Mouse (Mus musculus): ENCODE results near the gene Krtap8-1. TPM values are rescaled to one million over a fixed set of nuclear protein-coding genes. Genes with fewer than 3 reads are reported as not detected.

Gene Krtap8-1
- not detected in 2 replicates for polyA plus RNA-seq (2015; fragmentation: Nextera tagmentation; extraction: Ambion mirVana)

GRCm38 (mm10) chr16:89487852-89488251 is at the start of gene Krtap8-1:
Gene Krtap8-1, minus strand, starts transcription at chr16:89487952.
- Histone ChIP-seq H3K9me3 (replicated peaks; ENCODE audit: control insufficient read depth, low read length) (no peaks in the 10 kb centered on the region), H3K9ac (ENCODE audit: low read length) (no peak within 1 kb of the TSS), H3K27me3 (ENCODE audit: control insufficient read depth, insufficient read depth, low read length) (no peaks in the 10 kb centered on the region), H3K27ac (ENCODE audit: low read length) (no peak within 1 kb of the TSS), H3K4me1 (ENCODE audit: control insufficient read depth, insufficient read depth, low read length) (no peaks in the 10 kb centered on the region), H3K4me3 (ENCODE audit: low read length) (no peak within 1 kb of the TSS), H3K4me2 (ENCODE audit: low read depth, low read length) (no peak within 1 kb of the TSS), H3K36me3 (ENCODE audit: control insufficient read depth, insufficient read depth) (no peaks in the 10 kb centered on the region)
- no peak for ATAC-seq (replicated peaks; ENCODE audit: extremely low read depth, insufficient read depth, low FRiP score)
- 80% methylated on average over 7 of the region's 7 CpGs for WGBS

GRCm38 (mm10) chr16:89537349-89537748 is 49.6 kb upstream of the Krtap8-1 start:
- H3K36me3 ChIP-seq (ENCODE audit: control insufficient read depth, insufficient read depth): no peaks in the 10 kb centered on the region
- no peaks in the 10 kb centered on the region for H3K9me3 ChIP-seq (replicated peaks; ENCODE audit: control insufficient read depth, low read length)
- H3K4me3 ChIP-seq (ENCODE audit: low read length): no peak overlapping the region
- no peak overlapping the region for H3K4me2 ChIP-seq (ENCODE audit: low read depth, low read length)
- 93% methylated on average over 6 of the region's 6 CpGs for WGBS
- H3K4me1 ChIP-seq (ENCODE audit: control insufficient read depth, insufficient read depth, low read length): no peaks in the 10 kb centered on the region
- H3K9ac ChIP-seq (ENCODE audit: low read length): no peak overlapping the region
- no peaks in the 10 kb centered on the region for H3K27me3 ChIP-seq (ENCODE audit: control insufficient read depth, insufficient read depth, low read length)
- H3K27ac ChIP-seq (ENCODE audit: low read length): no peak overlapping the region
- no peak for ATAC-seq (replicated peaks; ENCODE audit: extremely low read depth, insufficient read depth, low FRiP score)

- no peak for ATAC-seq (replicated peaks; ENCODE audit: extremely low read depth, insufficient read depth, low FRiP score)
- Histone ChIP-seq H3K27me3 (ENCODE audit: control insufficient read depth, insufficient read depth, low read length) (no peaks in the 10 kb centered on the region), H3K9me3 (replicated peaks; ENCODE audit: control insufficient read depth, low read length) (no peaks in the 10 kb centered on the region), H3K27ac (ENCODE audit: low read length) (no peak overlapping the region), H3K9ac (ENCODE audit: low read length) (no peak overlapping the region), H3K4me3 (ENCODE audit: low read length) (no peak overlapping the region), H3K36me3 (ENCODE audit: control insufficient read depth, insufficient read depth) (no peaks in the 10 kb centered on the region), H3K4me2 (ENCODE audit: low read depth, low read length) (no peak overlapping the region), H3K4me1 (ENCODE audit: control insufficient read depth, insufficient read depth, low read length) (no peaks in the 10 kb centered on the region)
- 53% methylated on average over 7 of the region's 7 CpGs for WGBS
Measured at GRCm38 (mm10) chr16:89530547-89530946, 42.8 kb upstream of the Krtap8-1 start.

- Histone ChIP-seq H3K9ac (ENCODE audit: low read length) (no peak overlapping the region), H3K27ac (ENCODE audit: low read length) (no peak overlapping the region), H3K4me2 (ENCODE audit: low read depth, low read length) (no peak overlapping the region), H3K27me3 (ENCODE audit: control insufficient read depth, insufficient read depth, low read length) (no peaks in the 10 kb centered on the region), H3K4me1 (ENCODE audit: control insufficient read depth, insufficient read depth, low read length) (no peaks in the 10 kb centered on the region), H3K4me3 (ENCODE audit: low read length) (no peak overlapping the region), H3K9me3 (replicated peaks; ENCODE audit: control insufficient read depth, low read length) (no peaks in the 10 kb centered on the region), H3K36me3 (ENCODE audit: control insufficient read depth, insufficient read depth) (no peaks in the 10 kb centered on the region)
- WGBS: 71% methylated on average over 7 of the region's 7 CpGs
- no peak for ATAC-seq (replicated peaks; ENCODE audit: extremely low read depth, insufficient read depth, low FRiP score)
Measured at GRCm38 (mm10) chr16:89529846-89530245, 42.1 kb upstream of the Krtap8-1 start.

DNA sequence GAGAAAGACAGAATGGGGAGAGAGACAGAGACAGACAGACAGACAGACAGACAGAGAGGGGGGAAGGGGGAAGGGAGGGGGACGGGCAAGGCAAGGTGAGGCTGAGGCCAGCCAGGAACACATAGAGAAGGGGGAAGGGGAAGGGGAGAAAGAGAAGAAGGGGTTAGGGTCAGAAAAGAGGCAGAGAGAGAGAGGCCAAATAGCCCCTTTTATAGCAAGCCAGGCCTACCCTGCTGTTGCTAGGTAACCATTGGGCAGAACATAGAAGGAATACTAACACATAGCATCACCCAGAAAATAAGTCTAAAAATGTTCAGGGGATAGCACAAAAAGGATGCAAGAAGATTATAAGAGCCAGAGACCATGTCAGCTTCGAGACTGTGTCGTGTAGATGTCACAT is 40.6 kb upstream of the Krtap8-1 start:
- no peak for ATAC-seq (replicated peaks; ENCODE audit: extremely low read depth, insufficient read depth, low FRiP score)
- Histone ChIP-seq H3K4me2 (ENCODE audit: low read depth, low read length) (no peak overlapping the region), H3K36me3 (ENCODE audit: control insufficient read depth, insufficient read depth) (no peaks in the 10 kb centered on the region), H3K4me1 (ENCODE audit: control insufficient read depth, insufficient read depth, low read length) (no peaks in the 10 kb centered on the region), H3K9me3 (replicated peaks; ENCODE audit: control insufficient read depth, low read length) (no peaks in the 10 kb centered on the region), H3K27me3 (ENCODE audit: control insufficient read depth, insufficient read depth, low read length) (no peaks in the 10 kb centered on the region), H3K27ac (ENCODE audit: low read length) (no peak overlapping the region), H3K9ac (ENCODE audit: low read length) (no peak overlapping the region), H3K4me3 (ENCODE audit: low read length) (no peak overlapping the region)
- WGBS: 81% methylated on average over 3 of the region's 3 CpGs

GRCm38 (mm10) chr16:89520996-89521395 is 33.2 kb upstream of the Krtap8-1 start:
- no peak overlapping the region for H3K27ac ChIP-seq (ENCODE audit: low read length)
- H3K4me2 ChIP-seq (ENCODE audit: low read depth, low read length): no peak overlapping the region
- H3K27me3 ChIP-seq (ENCODE audit: control insufficient read depth, insufficient read depth, low read length): no peaks in the 10 kb centered on the region
- no peak overlapping the region for H3K4me3 ChIP-seq (ENCODE audit: low read length)
- no peak for ATAC-seq (replicated peaks; ENCODE audit: extremely low read depth, insufficient read depth, low FRiP score)
- WGBS: 88% methylated on average over 4 of the region's 4 CpGs
- no peaks in the 10 kb centered on the region for H3K9me3 ChIP-seq (replicated peaks; ENCODE audit: control insufficient read depth, low read length)
- H3K9ac ChIP-seq (ENCODE audit: low read length): no peak overlapping the region
- no peaks in the 10 kb centered on the region for H3K36me3 ChIP-seq (ENCODE audit: control insufficient read depth, insufficient read depth)
- no peaks in the 10 kb centered on the region for H3K4me1 ChIP-seq (ENCODE audit: control insufficient read depth, insufficient read depth, low read length)

GRCm38 (mm10) chr16:89520555-89520954 is 32.8 kb upstream of the Krtap8-1 start:
- H3K27me3 ChIP-seq (ENCODE audit: control insufficient read depth, insufficient read depth, low read length): no peaks in the 10 kb centered on the region
- H3K9me3 ChIP-seq (replicated peaks; ENCODE audit: control insufficient read depth, low read length): no peaks in the 10 kb centered on the region
- WGBS: 71% methylated on average over 2 of the region's 2 CpGs
- H3K36me3 ChIP-seq (ENCODE audit: control insufficient read depth, insufficient read depth): no peaks in the 10 kb centered on the region
- H3K9ac ChIP-seq (ENCODE audit: low read length): no peak overlapping the region
- no peak overlapping the region for H3K27ac ChIP-seq (ENCODE audit: low read length)
- ATAC-seq (replicated peaks; ENCODE audit: extremely low read depth, insufficient read depth, low FRiP score): no peak; the same call in 1 of the 2 replicates
- no peak overlapping the region for H3K4me2 ChIP-seq (ENCODE audit: low read depth, low read length)
- H3K4me3 ChIP-seq (ENCODE audit: low read length): no peak overlapping the region
- no peaks in the 10 kb centered on the region for H3K4me1 ChIP-seq (ENCODE audit: control insufficient read depth, insufficient read depth, low read length)

DNA sequence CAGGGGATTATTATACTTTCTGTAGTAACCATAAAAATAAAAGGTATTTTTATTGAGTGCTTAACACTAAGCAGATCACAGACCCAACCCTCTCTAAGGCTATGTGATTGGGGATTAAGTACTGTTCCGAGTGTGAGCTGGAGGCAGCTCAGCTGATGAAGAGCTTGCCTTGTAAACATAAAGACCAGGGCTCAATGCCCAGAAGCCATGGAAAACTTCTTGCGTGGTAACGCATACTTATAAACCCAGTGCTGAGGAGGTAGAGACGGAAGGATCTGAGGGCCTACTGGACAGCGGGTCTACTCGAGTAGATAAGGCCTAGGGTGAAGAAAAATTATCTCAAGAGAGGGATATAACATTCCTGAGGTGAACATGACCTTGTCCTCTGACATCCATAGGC is 32.3 kb upstream of the Krtap8-1 start:
- Histone ChIP-seq H3K36me3 (ENCODE audit: control insufficient read depth, insufficient read depth) (no peaks in the 10 kb centered on the region), H3K4me3 (ENCODE audit: low read length) (no peak overlapping the region), H3K9ac (ENCODE audit: low read length) (no peak overlapping the region), H3K9me3 (replicated peaks; ENCODE audit: control insufficient read depth, low read length) (no peaks in the 10 kb centered on the region), H3K4me2 (ENCODE audit: low read depth, low read length) (no peak overlapping the region), H3K4me1 (ENCODE audit: control insufficient read depth, insufficient read depth, low read length) (no peaks in the 10 kb centered on the region), H3K27ac (ENCODE audit: low read length) (no peak overlapping the region), H3K27me3 (ENCODE audit: control insufficient read depth, insufficient read depth, low read length) (no peaks in the 10 kb centered on the region)
- WGBS: 53% methylated on average over 6 of the region's 6 CpGs
- no peak for ATAC-seq (replicated peaks; ENCODE audit: extremely low read depth, insufficient read depth, low FRiP score)

DNA sequence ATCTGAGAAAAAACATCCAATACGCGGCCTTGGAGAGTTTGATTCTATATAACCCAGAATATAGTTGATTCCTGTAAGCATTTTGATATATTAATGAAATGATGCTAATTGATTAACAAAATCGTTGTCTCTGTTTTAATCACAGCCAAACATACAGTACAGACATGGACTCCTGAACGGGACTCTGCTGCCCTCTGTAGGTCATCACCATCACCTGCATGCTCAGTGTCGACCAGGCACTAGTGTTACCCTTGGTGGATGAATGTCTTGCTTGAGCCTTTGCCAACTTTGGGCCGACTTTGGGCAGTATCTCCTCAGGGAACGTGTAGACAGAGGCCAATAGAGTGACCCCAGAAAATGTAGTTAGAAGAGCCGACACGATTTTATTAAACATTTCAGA is 29.9 kb upstream of the Krtap8-1 start:
- no peaks in the 10 kb centered on the region for H3K4me1 ChIP-seq (ENCODE audit: control insufficient read depth, insufficient read depth, low read length)
- no peaks in the 10 kb centered on the region for H3K9me3 ChIP-seq (replicated peaks; ENCODE audit: control insufficient read depth, low read length)
- no peak overlapping the region for H3K4me3 ChIP-seq (ENCODE audit: low read length)
- ATAC-seq (replicated peaks; ENCODE audit: extremely low read depth, insufficient read depth, low FRiP score): 0 out of 2 replicates have a peak, but pooled peaks have one; percentile 49
- H3K27me3 ChIP-seq (ENCODE audit: control insufficient read depth, insufficient read depth, low read length): no peaks in the 10 kb centered on the region
- no peak overlapping the region for H3K27ac ChIP-seq (ENCODE audit: low read length)
- WGBS: 51% methylated on average over 9 of the region's 9 CpGs
- H3K9ac ChIP-seq (ENCODE audit: low read length): no peak overlapping the region
- no peak overlapping the region for H3K4me2 ChIP-seq (ENCODE audit: low read depth, low read length)
- no peaks in the 10 kb centered on the region for H3K36me3 ChIP-seq (ENCODE audit: control insufficient read depth, insufficient read depth)

DNA sequence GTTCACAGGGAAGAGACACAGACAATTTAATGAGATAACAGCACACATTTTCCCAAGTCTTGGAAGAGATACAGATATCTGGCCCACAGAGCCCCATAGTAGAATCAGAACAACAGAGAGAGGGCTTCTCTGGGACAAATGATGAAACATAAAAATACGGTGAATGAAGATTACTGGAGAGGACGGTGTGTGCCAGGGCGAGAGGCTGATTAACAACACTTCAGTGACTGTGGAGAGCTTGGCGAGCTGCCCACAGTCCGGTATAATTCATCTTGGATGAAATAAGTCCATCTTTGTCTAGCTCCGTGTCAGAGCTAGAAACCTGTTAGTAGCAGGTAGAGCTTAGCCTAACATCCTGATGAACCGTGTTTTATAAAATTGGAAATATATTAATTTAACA is 25.7 kb upstream of the Krtap8-1 start:
- Histone ChIP-seq H3K4me2 (ENCODE audit: low read depth, low read length) (no peak overlapping the region), H3K9me3 (replicated peaks; ENCODE audit: control insufficient read depth, low read length) (no peaks in the 10 kb centered on the region), H3K4me1 (ENCODE audit: control insufficient read depth, insufficient read depth, low read length) (no peaks in the 10 kb centered on the region), H3K36me3 (ENCODE audit: control insufficient read depth, insufficient read depth) (no peaks in the 10 kb centered on the region), H3K4me3 (ENCODE audit: low read length) (no peak overlapping the region), H3K27me3 (ENCODE audit: control insufficient read depth, insufficient read depth, low read length) (no peaks in the 10 kb centered on the region), H3K27ac (ENCODE audit: low read length) (no peak overlapping the region), H3K9ac (ENCODE audit: low read length) (no peak overlapping the region)
- ATAC-seq (replicated peaks; ENCODE audit: extremely low read depth, insufficient read depth, low FRiP score): no peak
- 49% methylated on average over 7 of the region's 7 CpGs for WGBS

All from heart, embryonic 16.5 days (tissue).